Mouse (Mus musculus) cerebellum, postnatal 10 days (tissue): ENCODE data around the gene Dtymk.
A peak's percentile ranks its signal among the peaks of the same experiment; 100 is the strongest.
"Not testable (repeated sequence)": the region's sequence is repeated elsewhere in the genome, so short reads cannot be mapped to it uniquely, and the experiment has no call there.

Experiments used
- DNase-seq, 2 experiments: peaks; one replicate each; pipeline ENCODE4 v3.0.0; 2021; ENCODE audit warnings: mixed read lengths in 2 of 2

Gene Dtymk

DNA sequence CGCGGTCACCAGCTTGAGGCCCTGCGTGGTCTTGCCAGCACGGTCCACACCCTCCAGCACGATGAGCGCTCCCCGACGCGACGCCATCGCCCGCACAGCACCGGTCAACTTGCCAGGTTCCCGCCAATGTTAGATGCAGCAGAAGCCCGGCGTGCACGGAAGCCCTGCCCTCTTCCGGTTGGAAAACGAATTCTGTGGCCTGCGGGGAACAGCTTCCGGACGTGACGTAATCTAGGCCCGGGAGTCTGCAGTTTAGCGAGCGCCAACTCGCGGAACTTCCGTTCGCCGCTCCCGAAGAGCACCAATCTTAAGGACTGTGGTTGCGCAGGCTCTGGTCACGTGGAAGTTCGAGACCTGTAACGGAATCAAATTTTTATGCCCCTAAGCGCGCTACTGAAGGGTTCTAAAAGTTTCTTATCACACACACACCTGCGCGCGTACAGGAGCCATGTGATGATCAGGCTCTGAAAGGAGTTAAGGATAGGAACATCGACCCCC lies at the start of gene Dtymk:
Gene Dtymk (minus strand): TSS at position 194 of the 498 bp plus-strand sequence.
- peak; percentile 95 to 96 for DNase-seq

DNA sequence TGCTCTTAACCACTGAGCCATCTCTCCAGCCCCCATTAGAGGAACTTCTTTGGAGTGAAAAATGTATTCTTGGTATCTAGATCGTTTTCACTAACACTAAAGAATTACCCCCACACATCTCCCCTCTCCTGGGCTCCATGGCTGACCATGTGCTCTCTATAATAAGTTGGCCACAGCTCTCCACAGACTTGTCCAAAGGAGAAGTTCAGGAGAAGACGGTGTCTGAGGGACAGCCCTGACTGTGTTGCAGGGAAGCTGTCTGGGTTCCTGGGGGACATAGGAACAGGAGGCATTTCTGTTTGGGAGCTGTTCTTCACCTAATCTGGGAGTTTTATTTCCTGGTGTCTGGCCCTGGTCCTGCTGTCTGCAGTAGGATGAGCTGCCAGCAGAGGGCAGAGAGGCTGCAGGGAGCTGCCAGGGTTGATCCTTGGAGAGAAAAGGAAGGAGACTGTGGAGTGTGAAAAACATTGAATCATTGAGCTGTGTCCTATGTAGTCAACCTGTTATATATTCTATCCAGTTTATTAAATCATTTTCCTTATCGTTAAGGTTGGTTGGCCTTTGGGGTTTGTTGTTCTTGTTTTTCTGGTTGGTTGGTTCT lies 44.1 kb upstream of the Dtymk start:
- DNase-seq: not testable (repeated sequence)

DNA sequence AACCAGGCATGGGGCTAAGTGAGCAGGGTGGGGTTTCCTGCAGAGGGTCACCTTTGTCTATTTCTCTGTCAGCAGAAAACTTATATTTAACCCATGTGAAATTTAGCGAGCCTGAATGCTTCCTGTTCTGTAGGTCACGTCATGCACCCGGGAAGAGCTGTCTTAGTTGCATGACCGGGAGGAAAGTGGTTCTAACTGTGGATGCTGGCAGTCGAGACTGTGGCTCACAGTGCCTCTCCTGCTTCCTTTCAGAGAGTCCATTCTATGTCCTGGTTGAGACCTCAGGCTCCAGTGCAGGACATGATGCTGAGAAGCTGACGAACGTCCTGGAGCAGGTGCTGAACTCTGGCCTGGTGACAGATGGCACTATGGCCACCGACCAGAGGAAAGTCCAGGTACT lies 36.8 kb upstream of the Dtymk start:
- not testable (repeated sequence) for DNase-seq

DNA sequence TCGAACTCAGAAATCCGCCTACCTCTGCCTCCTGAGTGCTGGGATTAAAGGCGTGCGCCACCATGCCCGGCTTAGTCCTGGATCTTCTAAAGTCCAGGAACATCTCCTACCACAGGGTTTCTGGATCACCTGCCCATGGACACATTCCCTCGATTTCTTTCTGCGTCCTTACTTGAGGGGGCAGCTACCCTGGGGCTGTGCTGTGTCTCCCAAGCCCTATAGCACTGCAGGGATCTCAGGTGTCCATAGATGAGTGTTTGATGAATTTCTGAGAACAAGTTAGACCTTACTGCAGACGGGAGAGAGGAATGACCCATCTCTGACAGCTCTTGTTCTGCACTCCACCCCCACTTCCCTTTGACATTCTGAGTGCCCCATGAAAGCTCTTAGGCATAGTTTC lies 35.6 kb upstream of the Dtymk start:
- no peak for DNase-seq

DNA sequence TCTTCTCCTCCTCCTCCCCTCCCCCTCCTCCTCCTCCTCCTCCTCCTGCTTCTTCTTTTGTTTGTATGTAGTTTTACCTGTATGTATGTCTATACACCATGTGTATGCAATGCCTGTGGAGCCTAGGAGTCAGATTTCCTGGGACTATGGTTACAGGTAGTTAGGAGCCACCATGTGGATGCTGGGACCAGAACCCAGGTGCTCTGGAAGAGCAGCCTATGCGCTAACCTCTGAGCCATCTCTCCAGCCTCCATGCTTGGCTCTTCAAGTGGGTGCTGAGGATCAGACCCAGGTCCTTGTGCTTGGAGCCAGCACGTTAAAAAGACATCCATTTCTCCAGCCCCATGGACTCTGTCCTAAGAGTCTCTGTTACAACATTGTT lies 34.8 kb upstream of the Dtymk start:
- no peak for DNase-seq

DNA sequence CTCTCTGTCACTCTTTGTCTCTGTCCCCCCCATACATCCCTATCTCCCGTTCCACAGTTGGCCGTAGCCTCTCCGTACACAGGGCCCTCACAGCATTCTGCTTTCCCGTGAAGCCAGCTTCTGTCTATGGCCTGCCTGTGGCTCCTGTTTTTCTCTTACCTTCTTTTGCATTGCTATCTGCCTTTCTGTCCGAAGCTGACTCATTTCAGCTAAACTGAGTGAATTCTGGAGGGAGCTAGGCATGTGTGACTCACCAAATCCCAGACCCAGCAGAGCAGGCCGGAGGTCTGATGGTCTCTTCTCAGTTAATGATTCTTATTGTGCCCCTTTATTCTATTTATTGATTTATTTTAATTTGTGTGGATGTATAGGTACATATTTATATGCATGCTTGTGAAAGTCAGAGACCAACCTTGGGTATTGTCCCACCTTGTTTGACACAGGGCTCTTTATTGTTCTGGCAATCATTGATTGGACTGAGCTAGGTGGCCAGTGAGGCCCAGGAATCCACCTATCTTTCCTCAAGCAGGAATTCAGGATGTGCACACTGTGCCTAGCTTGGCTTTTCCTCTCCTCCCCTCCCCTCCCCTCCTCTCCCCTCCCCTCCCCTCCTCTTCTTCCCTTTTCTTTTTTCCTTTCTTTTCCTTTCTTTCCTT lies 34.3 kb upstream of the Dtymk start:
- DNase-seq: no peak

DNA sequence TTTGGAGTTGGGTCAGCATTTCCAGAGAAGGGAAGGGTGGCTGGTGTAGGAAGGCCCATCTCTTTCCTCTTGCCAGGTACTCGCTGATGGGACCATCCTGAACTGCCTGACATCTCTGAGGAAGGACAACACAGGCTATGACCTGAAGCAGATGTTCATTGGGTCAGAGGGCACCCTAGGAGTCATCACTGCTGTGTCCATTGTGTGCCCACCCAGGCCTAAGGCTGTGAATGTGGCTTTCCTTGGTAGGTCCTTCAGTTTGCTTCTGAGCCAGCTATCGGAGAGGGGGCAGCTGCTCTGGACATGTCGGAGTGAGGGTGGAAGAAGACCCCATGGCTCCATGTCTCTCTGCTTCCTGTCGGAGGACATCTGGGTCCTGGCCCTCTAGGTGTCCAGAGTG lies 33.5 kb upstream of the Dtymk start:
- no peak for DNase-seq

DNA sequence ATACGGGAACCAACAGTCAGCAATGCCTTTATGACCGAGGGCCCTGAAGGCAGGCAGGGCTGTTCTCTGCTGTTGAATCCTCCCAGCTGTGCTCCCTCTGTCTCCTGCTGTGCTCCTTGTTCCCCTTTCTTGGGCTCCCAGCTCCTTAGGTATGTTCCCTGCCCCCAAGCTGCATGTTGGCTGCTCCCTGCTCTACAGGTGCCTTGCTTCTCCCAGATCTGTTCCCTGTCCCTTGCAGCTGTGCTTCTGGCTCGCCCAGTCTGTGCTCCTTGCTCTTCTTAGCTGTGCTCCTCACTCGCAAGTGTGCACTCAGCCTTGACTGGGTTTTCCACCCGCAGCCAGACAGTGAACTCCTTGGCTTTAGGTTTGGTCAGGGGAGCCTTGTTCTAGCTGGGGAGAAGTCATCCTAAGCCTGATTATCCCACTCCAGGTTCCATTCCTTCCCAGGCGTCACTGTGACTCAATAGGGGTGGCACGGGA lies 33.0 kb upstream of the Dtymk start:
- DNase-seq: no peak

DNA sequence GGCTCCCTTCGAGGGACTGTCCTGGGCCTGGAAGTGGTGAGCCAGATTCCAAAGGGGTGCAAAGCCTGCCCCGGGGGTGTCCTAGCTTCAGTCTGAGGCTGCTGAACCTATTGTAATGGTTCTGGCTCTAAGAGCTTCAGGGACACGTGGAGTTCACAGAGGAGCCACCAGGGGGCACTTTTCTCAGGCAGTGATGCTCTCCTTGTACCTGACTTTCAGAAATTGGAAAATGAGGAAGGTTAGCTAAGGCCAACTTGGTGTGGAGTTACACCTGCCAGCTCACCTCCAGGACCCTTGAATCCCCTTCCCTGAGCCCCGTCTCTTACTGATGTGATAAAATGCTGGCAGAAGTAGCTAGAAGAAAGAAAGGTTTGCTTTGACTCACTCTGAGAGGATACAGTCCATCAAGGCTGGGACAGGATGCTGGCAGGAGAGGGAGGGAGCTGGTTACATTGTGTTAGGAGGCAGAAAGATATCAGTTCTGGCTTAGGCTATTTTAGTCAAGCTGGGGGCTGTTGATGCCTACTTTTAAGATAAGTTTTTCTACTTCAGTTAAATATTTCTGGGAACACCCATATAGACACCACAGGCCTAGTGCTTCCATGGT lies 31.1 kb upstream of the Dtymk start:
- DNase-seq: not testable (repeated sequence)

DNA sequence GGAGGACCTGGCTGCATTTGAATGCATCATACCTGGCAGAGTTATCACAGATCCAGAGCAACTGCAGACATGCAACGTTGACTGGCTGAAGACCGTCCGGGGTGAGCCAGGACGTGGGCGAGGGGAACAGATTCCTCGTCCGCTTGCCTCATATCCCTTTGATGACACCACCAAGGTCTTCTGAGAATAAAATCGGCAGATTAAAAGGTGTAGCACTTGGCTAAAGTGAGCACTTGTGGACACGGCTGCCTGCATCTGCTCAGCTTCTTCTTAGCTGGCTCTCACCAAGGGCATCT lies 24.8 kb upstream of the Dtymk start:
- DNase-seq: no peak

DNA sequence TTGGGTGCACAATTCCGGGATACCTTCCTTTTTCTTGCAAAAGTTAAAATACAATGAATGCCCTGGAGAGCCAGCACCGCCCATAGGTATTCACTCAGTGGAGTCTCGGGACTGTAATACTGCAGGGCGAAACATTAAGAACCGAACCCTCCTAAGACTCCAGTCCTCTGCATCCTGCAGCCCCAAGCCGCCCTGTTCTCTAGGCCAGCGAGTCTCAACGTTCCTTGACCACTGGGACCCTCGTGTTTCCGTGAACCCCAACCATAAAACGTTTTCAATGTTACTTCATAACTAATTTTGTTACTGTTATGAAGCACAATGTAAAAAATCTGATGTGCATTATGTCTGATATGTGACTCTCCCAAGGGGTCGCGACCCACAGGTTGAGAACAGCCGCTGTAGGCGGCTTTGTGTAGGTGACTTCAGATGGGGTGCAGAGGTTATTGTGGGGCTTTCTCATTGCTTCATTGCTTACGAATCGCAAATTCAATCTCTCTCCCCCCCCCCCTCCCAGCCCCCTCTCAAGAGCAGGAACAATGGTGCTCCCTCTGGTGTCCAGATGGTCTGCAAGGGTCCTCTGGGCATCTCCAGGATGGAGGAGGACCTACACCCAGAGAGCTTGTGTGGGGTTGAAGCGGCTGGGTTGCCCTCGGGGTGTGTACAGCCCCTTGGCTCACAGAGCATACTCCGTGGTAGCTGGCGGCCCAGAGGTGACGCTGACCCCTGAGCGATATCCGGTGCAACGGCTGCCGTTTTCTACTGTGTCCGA lies 24.2 kb upstream of the Dtymk start:
- peak; percentile 59 to 61 for DNase-seq

DNA sequence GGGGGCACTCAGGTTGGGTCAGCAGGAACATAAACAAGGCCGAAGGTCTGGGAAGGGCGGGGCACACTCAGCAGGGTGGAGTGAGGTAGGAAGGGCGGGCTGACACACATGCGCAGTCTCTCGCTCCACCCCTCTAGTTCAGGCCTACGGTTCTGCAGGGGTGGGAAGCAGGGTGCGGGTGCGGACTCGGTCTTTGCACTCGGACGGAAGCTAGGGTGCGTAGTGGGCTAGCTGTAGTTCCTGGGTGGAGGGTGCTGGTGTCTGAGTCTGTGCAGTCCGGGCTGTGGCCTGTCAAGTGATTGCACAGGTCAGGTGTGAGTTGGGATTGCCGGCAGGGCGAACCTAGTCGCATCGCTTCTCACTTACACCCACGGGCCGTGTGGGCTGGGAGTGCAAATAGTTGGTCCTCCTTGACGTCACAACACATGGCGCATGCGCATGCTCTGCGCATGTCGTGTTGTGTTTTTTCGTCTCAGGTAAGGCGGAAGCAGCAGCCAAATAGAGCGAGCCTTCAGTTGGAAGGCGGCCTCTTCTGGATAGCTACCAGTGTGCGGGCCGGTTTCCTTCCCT lies 23.5 kb upstream of the Dtymk start:
- peak; percentile 96 to 97 for DNase-seq

DNA sequence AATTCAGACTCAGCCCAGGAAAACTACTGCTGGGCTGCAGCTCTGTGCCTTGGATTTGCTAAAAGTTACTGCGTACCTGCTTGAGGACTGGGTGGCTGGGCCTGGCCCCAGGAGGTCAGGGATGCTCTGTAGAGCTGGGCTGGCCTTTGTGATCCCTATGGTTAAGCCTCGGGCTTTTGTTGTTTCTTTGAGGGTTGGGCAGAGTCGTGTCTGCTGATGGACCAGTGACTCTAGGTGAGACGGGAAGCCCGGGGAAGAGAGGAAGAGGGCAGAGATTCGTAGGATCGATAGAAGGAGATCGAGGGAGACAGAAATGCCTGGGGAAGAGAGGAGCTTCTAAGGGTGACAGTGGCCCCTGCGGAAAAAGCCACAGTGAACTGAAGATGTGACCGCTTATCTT lies 22.9 kb upstream of the Dtymk start, which contains the start of gene D2hgdh:
Gene D2hgdh (plus strand): TSS at position 301 of the 400 bp plus-strand sequence.
- DNase-seq: no peak

DNA sequence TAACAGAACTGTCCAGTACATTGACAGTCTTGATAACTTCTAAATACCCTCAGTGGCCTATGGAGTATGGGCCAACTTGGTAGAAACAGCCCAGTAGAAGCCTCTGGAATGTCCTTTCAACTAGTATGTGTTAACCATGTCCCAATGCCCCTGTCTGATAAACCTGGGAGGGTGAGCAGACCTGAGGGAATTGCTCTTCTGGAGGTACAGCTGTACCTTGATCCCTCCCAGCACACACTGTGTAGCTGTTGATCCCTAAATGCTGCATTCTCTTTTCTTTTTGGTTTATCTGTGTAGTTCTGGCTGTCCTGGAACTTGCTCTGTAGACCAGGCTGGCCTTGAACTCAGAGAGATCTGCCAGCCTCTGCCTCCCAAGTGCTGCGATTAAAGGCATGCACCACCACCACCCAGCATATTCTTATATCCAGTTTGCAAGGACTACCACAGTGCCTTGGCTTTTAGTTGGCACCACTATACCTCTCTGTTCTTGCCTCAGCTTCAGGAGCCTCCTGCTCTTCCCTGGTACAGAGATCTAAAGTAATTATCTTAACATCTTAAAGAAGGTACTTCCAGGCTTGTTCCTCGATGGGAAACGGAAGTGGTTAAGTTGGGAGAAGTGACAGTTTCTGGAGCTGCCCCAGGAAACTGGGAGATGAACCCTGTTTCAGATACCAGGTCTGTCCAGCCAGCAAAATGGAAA lies 22.2 kb upstream of the Dtymk start:
- no peak for DNase-seq

DNA sequence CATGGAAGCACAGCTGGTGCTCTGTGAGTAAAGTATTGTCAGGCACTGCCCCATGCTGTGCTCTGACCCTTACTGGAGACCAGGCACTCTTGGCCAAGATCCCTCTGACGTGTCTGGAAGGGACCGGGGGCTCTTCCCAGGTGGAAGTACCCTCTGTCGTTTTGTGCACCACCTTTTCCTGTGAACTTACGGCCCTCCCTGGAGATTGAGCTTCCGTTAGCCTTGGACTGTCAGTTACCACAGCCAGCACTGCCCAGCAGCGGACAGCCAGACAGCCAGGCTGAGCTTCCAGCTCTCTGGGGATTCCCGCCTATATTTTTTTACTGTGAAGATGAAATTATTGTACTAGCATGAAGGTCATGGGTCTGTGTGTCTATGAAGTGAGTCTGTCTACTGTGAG lies 17.0 kb upstream of the Dtymk start:
- no peak for DNase-seq

DNA sequence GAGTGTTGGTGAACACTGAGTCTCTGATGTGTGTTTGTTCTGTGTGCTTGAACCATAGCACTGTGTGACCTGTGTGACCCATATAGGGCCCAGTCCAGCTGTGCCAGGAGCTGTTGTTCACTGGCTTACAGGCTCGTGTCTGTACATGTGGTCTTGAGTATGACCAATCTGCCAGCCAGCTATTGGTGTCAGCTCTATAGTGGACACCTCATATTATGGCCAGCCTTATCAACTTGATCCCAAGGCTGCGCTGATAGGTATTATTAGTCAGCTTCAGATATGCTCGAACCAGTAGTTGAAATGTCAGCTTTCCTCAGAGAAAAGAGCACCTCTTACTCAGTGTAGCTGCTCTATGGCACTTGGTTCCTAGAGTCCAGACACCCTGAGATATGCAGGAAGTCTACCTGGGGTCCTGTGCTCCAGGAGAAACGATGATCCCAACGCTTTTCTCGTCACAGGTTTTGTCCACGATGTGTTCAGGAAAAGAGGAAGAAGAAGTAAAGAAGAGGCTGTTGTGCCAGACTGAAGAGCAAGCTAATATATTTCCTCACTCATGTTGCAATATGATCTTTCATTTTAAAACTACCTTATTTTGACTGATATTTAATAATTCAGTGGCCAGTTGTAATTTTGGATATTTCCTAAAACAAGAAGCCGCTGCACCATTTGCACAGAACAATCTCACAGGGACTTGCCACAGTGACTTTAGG lies 16.2 kb upstream of the Dtymk start:
- DNase-seq: no peak

DNA sequence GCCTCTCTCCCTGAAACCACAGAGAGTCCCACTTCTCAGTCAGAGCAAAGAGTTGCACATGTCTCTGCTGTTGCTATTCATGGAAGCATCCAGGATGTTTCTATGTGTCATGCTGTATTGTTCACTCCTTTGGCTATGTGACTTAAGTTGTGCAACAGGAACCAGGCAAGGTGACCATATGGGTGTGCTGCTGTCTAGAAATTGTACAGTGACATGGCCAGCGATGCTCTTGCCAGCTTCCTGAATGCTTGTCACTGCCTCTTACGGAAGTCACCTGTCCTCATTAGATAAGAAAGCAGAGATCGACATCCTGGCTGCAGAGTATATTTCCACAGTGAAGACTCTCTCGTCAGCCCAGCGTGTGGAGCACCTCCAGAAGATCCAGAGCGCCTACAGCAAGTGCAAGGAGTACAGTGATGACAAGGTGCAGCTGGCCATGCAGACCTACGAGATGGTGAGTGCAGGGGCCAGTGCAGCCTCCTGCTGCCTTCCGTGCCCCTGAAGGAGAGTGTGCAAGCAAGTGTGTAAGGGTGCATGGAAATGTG lies 9.8 kb upstream of the Dtymk start:
- no peak for DNase-seq

DNA sequence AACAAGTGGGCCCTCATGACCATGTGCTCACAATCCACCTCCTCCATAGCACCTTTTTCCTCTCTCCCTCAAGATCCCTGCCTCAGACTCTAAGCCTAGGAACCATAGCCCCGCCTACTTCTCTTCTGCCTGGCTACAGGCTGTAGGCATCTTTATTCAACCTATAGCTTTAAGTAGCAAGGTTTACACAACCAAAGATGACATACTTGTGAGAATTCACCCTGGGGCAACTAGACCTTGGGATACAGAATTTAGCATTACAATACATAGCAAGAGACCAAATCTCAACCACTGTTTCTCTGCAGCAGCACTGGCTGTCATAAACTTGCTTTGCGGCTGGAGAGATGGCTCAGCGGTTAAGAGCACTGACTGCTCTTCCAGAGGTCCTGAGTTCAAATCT lies 8.3 kb upstream of the Dtymk start:
- DNase-seq: no peak

DNA sequence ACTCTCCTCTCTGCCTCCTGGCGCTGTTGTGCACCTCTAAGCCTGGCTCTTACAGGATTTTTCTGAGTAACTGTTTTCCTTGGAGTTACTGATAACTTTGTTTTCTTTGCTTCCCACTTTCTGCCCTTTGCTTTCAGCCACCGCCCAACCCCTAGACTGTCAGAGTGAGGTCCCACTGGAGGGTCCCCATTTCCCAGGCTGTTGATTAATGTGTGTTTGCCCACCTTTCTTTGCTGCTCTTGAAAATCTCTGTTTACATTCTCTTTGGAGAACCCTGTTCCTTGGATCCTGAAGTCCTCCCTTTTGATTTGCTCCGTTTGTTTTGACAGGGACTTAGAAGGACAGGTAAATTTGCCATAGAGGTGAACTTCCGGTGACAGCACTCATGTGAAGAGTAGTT lies 7.1 kb upstream of the Dtymk start:
- no peak for DNase-seq

DNA sequence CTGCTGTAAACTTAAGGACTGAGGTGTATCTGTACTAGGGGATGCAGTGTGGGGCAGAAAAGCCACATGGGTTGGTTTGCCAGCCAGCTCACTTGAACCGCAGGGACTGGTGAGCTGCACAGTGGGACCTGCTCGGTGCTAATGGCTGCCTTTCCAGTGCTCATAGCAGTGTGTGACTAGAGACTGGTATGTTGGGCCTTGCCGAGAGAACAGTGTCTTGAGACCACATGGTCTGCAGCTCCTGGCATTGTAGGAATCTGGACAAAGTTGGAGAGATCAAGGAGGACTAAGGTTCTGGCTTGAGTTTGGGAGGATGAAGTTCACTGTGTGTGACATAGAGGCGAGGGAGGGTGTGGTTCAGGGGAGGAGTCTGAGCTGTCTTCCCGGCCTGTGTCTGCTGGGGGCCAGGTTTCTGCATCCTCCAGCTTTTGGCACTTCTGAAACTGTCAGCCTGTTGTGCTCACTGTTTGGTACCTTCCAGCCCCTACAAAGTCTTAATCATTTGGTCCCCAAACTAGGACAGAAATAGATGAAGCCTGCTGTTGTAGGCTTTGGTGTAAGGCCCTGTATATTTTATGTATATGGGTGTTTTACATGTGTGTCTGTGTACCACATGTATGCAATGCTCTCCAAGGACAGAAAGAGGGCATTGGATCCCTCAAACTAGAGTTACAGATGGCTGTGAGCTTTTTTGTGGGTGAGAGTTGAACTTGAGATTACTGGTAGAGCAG lies 3.7 kb upstream of the Dtymk start:
- DNase-seq: no peak

DNA sequence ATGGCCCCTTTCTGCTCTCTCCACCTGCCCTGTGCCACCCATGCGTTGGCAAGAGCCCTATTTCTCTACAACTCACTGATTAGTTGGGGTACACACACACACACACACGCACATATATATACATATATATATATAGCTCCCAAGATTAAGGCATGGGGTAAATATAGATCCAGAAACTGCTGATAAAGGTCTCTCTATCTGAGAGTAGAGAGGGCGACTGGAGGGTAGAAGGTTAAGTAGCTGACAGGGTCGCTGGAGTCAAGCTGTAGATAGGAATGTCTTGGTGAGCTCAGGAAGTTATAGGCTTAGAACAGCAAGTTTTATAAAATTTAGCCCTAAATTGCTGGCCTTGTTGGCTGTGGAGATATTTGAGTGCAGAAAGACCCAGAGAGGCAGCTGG lies 3.1 kb upstream of the Dtymk start:
- DNase-seq: no peak
